Mouse (Mus musculus): ENCODE data around the gene Dnajc4. TPM values are rescaled to one million over a fixed set of nuclear protein-coding genes. Genes with fewer than 3 reads are reported as not detected.
A peak's percentile ranks its signal among the peaks of the same experiment; 100 is the strongest.

Gene Dnajc4
- polyA plus RNA-seq, 1 experiment, result 31.6 TPM

DNA sequence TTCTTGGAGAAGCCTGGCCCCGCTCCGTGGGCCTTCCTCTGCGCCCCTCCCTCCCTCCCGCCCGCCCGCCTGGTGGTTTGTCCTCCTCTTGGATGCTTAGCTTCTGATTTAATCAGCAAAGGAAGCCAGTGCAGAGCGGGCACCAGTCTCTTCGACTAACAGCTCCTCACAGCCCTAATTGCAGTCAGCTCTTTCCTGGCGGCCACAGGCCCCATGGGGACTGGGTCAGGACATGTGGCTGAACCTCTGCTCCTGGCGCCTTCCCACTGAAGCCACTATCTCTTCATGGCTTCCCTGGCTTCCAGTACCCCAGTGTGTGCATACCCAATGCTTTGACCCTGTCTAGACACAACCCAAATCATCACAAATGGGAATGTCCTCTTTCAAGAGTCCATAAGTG is 35.9 kb downstream of the Dnajc4 start:
- H3K27ac ChIP-seq (ENCODE audit: control insufficient read depth, insufficient read depth, low read length), result no peak overlapping the region
- peaks cover 12% of the 10 kb centered on the region for H3K4me1 ChIP-seq (replicated peaks; ENCODE audit: control insufficient read depth, insufficient read depth, low read length)
- TF ChIP-seq POLR2A (IDR thresholded peaks at IDR 0.05; ENCODE audit: control insufficient read depth, extremely low read depth, insufficient read depth, low read length, poor library complexity), result no peak
- no peak for TF ChIP-seq CTCF (IDR thresholded peaks at IDR 0.05; ENCODE audit: borderline replicate concordance, control insufficient read depth, extremely low read depth, insufficient read depth, low read length, poor library complexity)
- no peak overlapping the region for H3K4me3 ChIP-seq (ENCODE audit: control insufficient read depth, insufficient read depth, low read length)
- H3K27me3 ChIP-seq (ENCODE audit: control insufficient read depth, insufficient read depth, low read length), result no peaks in the 10 kb centered on the region
- 90% methylated on average over 10 of the region's 10 CpGs for WGBS
- DNase-seq, result no peak
- no peaks in the 10 kb centered on the region for H3K36me3 ChIP-seq (ENCODE audit: control insufficient read depth, insufficient read depth, low read length)

DNA sequence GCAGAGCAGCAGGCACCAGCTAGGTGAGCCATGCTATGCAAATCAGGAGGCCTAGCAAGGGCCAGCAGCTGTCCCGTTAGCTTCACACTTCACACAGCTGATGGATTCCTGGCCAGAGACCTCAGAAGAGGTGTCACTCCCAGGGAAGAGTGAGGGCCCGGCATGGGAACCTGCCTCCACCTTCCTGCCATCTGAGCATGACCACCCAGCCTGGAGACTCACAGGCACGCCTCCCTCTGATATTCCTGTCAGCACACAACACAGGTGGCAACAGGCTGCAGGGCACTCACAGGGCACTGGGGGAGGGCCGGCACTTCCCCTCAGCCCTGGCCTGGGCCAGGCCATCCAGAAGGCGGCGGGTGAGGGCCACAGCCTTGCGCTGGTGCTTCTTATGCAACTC is 36.9 kb downstream of the Dnajc4 start:
- Histone ChIP-seq H3K4me3 (ENCODE audit: control insufficient read depth, insufficient read depth, low read length) (no peak overlapping the region), H3K27me3 (ENCODE audit: control insufficient read depth, insufficient read depth, low read length) (no peaks in the 10 kb centered on the region), H3K4me1 (replicated peaks; ENCODE audit: control insufficient read depth, insufficient read depth, low read length) (peaks cover 15% of the 10 kb centered on the region), H3K36me3 (ENCODE audit: control insufficient read depth, insufficient read depth, low read length) (no peaks in the 10 kb centered on the region), H3K27ac (ENCODE audit: control insufficient read depth, insufficient read depth, low read length) (no peak overlapping the region)
- no peak for TF ChIP-seq CTCF (IDR thresholded peaks at IDR 0.05; ENCODE audit: borderline replicate concordance, control insufficient read depth, extremely low read depth, insufficient read depth, low read length, poor library complexity)
- no peak for TF ChIP-seq POLR2A (IDR thresholded peaks at IDR 0.05; ENCODE audit: control insufficient read depth, extremely low read depth, insufficient read depth, low read length, poor library complexity)
- DNase-seq, result no peak
- WGBS, result 95% methylated on average over 7 of the region's 7 CpGs

DNA sequence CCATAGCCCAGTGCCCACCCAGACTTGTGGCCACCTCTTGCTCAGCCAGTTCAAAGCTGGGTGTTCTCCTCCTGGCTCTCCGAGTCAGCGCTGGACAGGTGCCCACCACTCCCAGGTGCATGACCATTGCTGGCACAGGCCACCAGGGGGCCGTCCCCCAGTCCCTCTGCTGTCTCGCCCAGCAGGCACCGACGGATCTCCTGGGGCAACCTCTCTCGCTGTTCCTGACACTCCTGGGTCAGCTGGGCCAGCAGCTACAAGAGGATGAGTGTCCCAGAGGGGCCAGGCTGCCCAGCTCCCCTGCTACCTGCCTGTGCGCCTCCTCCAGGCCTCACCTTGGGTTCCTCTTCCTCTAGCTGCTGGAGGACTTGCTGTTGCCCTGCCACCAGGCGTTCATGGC is 38.3 kb downstream of the Dnajc4 start:
- 80% methylated on average over 9 of the region's 9 CpGs for WGBS
- TF ChIP-seq CTCF (IDR thresholded peaks at IDR 0.05; ENCODE audit: borderline replicate concordance, control insufficient read depth, extremely low read depth, insufficient read depth, low read length, poor library complexity) (peak; percentile 63; the same call in 1 of the 2 replicates), POLR2A (IDR thresholded peaks at IDR 0.05; ENCODE audit: control insufficient read depth, extremely low read depth, insufficient read depth, low read length, poor library complexity) (no peak)
- Histone ChIP-seq H3K27me3 (ENCODE audit: control insufficient read depth, insufficient read depth, low read length) (no peaks in the 10 kb centered on the region), H3K36me3 (ENCODE audit: control insufficient read depth, insufficient read depth, low read length) (no peaks in the 10 kb centered on the region), H3K27ac (ENCODE audit: control insufficient read depth, insufficient read depth, low read length) (no peak overlapping the region), H3K4me3 (ENCODE audit: control insufficient read depth, insufficient read depth, low read length) (no peak overlapping the region), H3K4me1 (replicated peaks; ENCODE audit: control insufficient read depth, insufficient read depth, low read length) (peaks cover 16% of the 10 kb centered on the region)
- DNase-seq, result no peak

DNA sequence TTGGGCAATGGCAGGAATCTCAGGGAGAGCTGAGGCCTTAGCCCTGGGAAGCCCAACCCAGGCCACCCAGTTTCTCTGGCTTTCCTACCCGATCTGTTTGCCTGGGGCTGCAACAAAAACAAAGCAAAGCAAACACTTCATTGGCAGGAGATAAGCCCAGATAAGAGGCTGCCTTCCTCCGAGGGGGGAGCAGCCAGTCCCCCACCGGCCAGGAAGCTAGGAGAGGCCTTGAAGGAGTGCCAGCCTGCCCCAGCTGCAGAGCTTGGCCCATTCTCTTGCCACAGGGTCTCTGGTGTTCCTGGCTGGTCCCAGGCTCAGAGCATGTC is 39.7 kb downstream of the Dnajc4 start:
- peak overlapping the region; percentile 70; the same call in 1 of the 2 replicates for H3K4me3 ChIP-seq (ENCODE audit: control insufficient read depth, insufficient read depth, low read length)
- H3K4me1 ChIP-seq (replicated peaks; ENCODE audit: control insufficient read depth, insufficient read depth, low read length), result peaks cover 20% of the 10 kb centered on the region
- no peaks in the 10 kb centered on the region for H3K36me3 ChIP-seq (ENCODE audit: control insufficient read depth, insufficient read depth, low read length)
- WGBS, result 1% methylated on average over 3 of the region's 3 CpGs
- H3K27me3 ChIP-seq (ENCODE audit: control insufficient read depth, insufficient read depth, low read length), result no peaks in the 10 kb centered on the region
- TF ChIP-seq POLR2A (IDR thresholded peaks at IDR 0.05; ENCODE audit: control insufficient read depth, extremely low read depth, insufficient read depth, low read length, poor library complexity), result no peak
- peak overlapping the region; percentile 73; the same call in 1 of the 2 replicates for H3K27ac ChIP-seq (ENCODE audit: control insufficient read depth, insufficient read depth, low read length)
- no peak for DNase-seq

DNA sequence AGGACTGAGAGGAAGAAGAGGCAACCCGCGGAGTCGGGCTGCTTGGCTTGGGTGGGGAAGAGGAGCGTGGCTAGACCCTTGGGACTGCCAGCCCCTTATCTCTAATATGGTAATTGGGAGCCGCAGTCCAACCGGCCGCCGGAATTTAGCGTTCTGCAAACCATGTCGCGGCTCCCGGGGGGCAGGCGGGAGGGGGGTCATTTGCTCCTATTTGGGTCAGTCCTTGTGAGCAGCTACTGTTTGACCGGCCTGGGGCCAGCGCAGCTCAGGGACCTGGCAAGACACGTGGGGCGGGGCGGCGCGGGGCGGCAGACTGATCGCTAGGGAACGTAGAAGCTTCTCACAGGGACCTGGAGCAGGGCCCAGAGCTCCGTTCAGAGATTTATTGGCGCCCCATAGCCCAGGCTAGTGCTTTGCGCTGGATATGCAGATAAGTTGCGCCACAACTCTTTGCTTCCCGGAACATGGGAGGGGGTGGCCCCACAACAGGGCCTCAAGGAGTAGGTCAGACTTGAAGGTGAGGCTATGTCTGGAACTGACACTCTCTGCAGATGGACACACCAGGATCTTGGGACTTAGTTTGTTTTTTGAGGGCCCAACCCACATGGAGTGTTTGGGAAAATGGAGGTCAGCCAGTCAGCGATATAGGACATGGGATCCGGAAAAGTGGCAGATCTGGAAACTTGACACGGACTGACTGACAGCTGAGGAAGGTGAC is 40.2 kb downstream of the Dnajc4 start:
- Histone ChIP-seq H3K4me3 (ENCODE audit: control insufficient read depth, insufficient read depth, low read length) (peak overlapping the region; percentile 70), H3K36me3 (ENCODE audit: control insufficient read depth, insufficient read depth, low read length) (no peaks in the 10 kb centered on the region), H3K4me1 (replicated peaks; ENCODE audit: control insufficient read depth, insufficient read depth, low read length) (peaks cover 20% of the 10 kb centered on the region), H3K27ac (ENCODE audit: control insufficient read depth, insufficient read depth, low read length) (peak overlapping the region; percentile 73), H3K27me3 (ENCODE audit: control insufficient read depth, insufficient read depth, low read length) (no peaks in the 10 kb centered on the region)
- WGBS, result 7% methylated on average over 31 of the region's 31 CpGs
- peak; percentile 56 for DNase-seq
- TF ChIP-seq POLR2A (IDR thresholded peaks at IDR 0.05; ENCODE audit: control insufficient read depth, extremely low read depth, insufficient read depth, low read length, poor library complexity) (no peak), CTCF (IDR thresholded peaks at IDR 0.05; ENCODE audit: borderline replicate concordance, control insufficient read depth, extremely low read depth, insufficient read depth, low read length, poor library complexity) (no peak)

DNA sequence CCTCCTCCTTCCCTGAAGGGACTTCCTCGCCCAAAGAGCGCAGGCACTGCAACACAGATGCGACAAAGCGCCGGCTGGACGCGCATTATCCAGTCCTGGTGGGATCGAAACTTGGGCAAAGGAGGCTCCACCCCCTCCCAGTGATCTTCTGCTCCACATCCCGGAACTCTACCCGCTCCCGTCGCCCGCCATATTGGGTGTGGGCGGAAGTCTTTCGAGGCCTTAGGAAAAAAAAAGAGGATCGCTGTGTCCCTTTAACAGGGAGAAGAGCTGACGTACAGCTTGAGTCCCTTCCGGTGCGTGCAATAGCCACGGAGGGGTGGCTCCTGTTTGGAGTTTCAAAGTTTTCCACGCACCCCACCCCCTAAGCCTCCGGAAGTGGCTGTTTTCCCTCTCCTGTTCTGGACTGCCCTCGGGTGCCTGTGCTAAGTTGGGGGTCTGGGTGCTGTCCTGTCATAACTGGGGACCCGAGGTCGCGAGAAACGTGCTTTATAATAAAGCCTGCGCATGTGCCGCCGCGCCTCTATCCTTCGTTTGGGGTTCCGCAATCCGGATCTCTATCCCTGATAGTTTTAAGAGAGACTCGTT is 40.9 kb downstream of the Dnajc4 start:
- H3K4me3 ChIP-seq (ENCODE audit: control insufficient read depth, insufficient read depth, low read length), result peak overlapping the region; percentile 70
- no peaks in the 10 kb centered on the region for H3K36me3 ChIP-seq (ENCODE audit: control insufficient read depth, insufficient read depth, low read length)
- H3K4me1 ChIP-seq (replicated peaks; ENCODE audit: control insufficient read depth, insufficient read depth, low read length), result peaks cover 20% of the 10 kb centered on the region
- H3K27ac ChIP-seq (ENCODE audit: control insufficient read depth, insufficient read depth, low read length), result peak overlapping the region; percentile 73
- DNase-seq, result peak; percentile 87
- peak; percentile 53 for TF ChIP-seq POLR2A (IDR thresholded peaks at IDR 0.05; ENCODE audit: control insufficient read depth, extremely low read depth, insufficient read depth, low read length, poor library complexity)
- no peak for TF ChIP-seq CTCF (IDR thresholded peaks at IDR 0.05; ENCODE audit: borderline replicate concordance, control insufficient read depth, extremely low read depth, insufficient read depth, low read length, poor library complexity)
- under 1% methylated on average over 35 of the region's 35 CpGs for WGBS
- no peaks in the 10 kb centered on the region for H3K27me3 ChIP-seq (ENCODE audit: control insufficient read depth, insufficient read depth, low read length)

Measured in thymus, adult 2 months (tissue).